Mouse (Mus musculus) C3H10T1/2 (cell line): ENCODE measurements around the gene Fbxo41. TPM values are rescaled to one million over a fixed set of nuclear protein-coding genes. Genes with fewer than 3 reads are reported as not detected.

Experiments used
- polyA plus RNA-seq, 2 experiments: library from polyadenylated mRNA; unstranded; fragments of >200 nt; fragmentation: generic; extraction: Trizol; gene quantifications; one replicate each; pipeline ENCODE4 v1.2.1; 2012; ENCODE audit warnings: missing spikeins in 2 of 2

Fbxo41 gene
- polyA plus RNA-seq = under 1 TPM; under 0.01 to 0.02 TPM

DNA sequence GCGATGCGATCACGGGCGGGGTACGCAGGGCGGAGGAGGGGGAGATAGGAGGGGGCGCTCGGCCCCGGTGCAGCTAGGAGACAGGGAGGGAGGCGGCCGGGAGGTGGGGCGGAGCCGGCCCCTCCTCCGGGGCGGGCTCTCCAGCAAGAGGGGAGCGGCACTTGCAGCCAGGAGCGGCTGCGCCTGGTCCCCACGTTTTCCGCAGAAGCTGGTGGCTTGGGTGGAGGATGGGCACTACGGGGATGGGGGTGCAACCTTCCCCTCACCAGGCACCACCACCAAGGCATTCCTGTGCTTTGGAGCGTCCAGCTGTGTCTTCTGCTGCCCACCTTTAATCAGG, at the start of gene Fbxo41:
Gene Fbxo41 (minus strand): TSS at position 84 of the 340 bp plus-strand sequence.

DNA sequence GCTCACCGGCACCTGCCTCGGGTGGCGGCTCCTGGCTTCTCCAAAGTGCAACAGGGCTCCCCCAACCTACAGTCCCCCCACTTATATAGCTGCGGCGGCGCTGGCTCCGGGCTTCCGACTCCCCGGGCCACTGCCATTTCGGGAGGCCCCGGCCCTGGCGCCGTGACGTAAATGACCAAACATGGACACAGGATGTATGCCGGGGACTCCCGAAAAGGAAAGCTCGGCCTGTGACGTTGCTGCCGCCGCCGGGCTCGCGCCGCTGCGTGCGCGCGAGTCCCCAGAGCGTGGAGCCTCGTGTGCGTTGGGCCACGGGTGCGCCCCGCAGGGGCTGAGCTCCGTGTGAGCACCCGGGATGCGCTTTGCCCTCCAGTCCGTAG, 10.7 kb upstream of the Fbxo41 start, which contains the start of gene Egr4:
Gene Egr4 (minus strand): TSS at position 59 of the 380 bp plus-strand sequence.

DNA sequence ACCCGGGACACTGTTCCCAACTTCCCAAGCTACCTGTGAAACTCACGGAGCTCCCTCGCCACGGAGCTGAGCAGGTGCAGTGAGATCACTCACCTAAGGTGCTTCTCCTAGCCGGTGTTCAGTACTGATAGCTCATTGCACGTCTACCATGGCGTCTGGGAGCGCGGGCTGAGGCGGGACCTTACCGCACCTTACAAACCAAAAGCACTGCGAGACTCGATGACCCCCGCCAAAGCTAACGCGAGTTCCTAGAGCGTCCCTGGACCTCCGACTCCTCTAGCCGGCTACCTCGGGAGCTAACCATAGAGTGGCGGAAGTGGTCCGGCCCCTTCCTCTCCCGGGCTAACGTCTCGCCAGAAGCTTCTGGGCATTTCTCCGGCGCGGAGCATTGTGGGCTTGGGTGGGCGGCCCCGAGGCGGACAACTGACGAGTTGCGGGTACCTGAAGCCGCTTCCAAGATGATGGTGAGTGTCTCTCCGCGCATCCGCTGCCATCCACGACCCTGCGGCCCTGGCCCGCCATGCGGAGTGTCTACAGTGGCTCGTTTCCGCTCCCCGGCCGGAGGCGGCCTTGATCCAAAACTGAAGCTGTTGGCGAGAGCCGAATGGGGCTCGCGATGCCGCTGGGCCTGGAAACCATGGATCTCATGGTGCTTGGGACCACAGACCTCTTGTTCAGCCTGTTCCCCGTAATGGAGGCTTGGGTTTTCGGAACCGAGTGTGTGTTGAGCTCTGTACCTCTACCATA, 51.0 kb downstream of the Fbxo41 start, which contains the start of gene Pradc1:
Gene Pradc1 (minus strand): TSS at position 307 of the 747 bp plus-strand sequence.

DNA sequence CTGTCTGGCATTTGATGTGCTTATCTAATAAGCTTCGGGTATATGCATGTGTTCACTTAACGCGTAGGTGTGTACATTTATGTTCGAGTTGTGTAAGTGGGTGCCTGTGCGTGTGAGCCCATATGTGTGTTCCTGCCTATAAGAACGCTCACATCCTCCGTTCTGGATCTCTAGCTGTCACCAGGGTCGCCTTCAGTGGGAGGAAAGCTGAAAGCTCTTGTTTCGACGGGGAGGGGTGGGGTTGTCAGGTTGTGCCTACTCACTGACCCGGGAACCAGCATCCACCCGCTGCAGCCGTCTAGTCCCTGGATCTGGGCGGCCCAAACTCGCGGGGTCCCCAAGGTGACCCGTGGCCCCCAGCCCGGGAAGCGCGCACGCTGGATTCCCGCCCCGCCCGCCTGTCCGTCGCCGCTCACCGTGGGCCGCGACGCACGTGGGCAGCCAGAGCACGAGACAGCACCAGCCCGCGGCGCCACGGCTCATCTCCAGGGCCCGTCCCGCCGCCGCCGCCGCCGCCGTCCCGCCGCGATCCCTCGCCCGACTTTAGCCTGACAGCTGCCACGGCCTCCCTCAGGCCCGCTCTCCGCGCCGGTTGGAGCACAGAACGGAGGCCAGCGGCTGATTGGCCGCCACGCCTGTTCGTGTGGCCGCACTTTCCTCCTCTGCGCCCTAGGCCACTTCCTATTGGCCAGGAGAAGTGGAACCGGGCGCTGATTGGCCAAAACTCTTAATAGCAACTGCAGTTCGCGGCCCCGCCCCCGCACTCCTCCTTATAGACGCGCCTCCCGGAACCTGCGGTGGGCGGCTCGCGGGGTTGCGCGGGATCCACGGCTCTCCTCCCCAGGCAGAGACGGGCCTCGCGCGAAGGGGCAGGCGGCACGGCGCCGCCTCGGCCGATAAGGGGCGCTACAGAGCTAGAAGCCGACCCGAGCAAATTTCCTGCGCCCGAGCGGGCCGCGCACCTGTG, 51.8 kb downstream of the Fbxo41 start, which contains the start of gene Cct7:
Gene Cct7 (plus strand): TSS at position 818 of the 967 bp plus-strand sequence.

DNA sequence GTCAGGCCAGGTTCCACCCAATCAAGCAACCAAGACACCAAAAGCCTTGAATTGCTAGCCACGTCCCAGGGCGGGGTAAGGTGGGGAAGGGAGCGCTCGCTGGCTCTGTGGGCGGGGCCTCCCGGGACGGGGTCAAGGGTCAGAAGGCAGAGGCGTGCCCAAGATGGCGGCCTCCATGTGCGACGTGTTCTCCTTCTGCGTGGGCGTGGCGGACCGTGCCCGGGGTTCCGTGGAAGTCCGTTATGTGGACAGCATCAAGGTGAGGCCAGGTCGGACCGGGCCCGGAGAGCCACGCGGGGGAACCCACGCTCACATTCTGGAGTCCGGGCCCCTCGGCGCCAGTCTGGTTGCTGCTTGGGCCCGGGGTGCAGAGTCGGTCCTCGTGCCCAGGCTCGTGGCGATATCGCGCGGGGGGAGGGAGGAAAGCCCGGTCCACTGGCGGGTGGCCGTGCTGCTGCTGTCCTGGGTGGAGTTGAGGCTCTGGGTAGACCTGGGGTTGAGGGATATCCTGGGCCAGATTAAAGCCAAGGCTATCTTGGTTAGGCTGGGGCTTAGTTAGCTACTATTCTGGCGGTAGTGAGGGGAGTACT, 70.9 kb downstream of the Fbxo41 start, which contains the start of gene Smyd5:
Gene Smyd5 (plus strand): TSS at position 148 of the 590 bp plus-strand sequence.

DNA sequence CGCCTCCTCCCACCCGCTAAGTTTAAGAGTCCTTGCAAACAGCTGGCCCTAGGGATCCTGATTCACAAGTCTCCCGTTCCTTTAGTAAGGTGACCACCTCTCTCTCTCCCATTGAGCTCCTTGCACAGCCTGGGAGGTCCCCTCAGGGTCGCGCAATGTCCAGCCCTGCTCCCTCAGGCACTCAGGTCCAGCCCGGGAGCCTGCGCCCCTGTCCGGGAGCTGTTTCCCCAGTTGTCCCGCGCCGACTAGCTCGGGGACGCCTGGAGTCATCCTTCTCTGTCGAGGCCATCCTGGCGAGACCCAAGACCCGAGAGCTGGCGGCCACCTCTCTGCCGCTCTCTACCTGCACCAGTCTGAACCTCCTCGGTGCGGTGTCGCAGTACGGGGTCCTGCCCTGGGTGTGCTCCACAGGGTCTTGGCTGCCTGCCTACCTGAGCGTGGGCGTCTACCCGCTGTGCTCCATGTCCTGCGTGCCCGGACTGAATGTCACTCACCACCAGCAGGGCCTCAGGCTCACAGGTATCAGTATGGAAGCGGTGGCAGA, 78.9 kb downstream of the Fbxo41 start, which contains the start of gene Noto:
Gene Noto (plus strand): TSS at position 51 of the 544 bp plus-strand sequence.

Other genes starting within 250 kb of the Fbxo41 start
- gene Sfxn5, start 169.6 kb downstream of the Fbxo41 start, polyA plus RNA-seq = 1 to 10 TPM; 1.7 to 4.7 TPM
- 10 to 100 TPM; 11.9 to 22.5 TPM for gene Rab11fip5, start 128.4 kb downstream of the Fbxo41 start, polyA plus RNA-seq
- not detected for gene Noto, start 79.1 kb downstream of the Fbxo41 start, polyA plus RNA-seq
- gene Smyd5, start 71.0 kb downstream of the Fbxo41 start, polyA plus RNA-seq = 10 to 100 TPM; 28.8 to 51.0 TPM
- gene Cct7, start 51.5 kb downstream of the Fbxo41 start, polyA plus RNA-seq = 100 to 1,000 TPM; 216 to 364 TPM
- gene Pradc1, start 51.0 kb downstream of the Fbxo41 start, polyA plus RNA-seq = 10 to 100 TPM; 35.4 to 45.0 TPM
- under 1 TPM in 1 of 2 experiments, not detected in 1; 0.05 TPM for gene Egr4, start 10.6 kb upstream of the Fbxo41 start, polyA plus RNA-seq
- gene Alms1, start 84.5 kb upstream of the Fbxo41 start, polyA plus RNA-seq = 1 to 10 TPM in 1 of 2 experiments, under 1 TPM in 1; 0.07 to 1.2 TPM
- gene Nat8f7, start 210.2 kb upstream of the Fbxo41 start, polyA plus RNA-seq = under 1 TPM in 1 of 2 experiments, not detected in 1; 0.28 TPM